Mouse (Mus musculus) ES-Bruce4 (cell line): ENCODE measurements around the gene Sik3.

Experiments
- CTCF ChIP-seq: IDR thresholded peaks from one replicate; pipeline ENCODE4 v1.8.1; 2011; ENCODE audit warnings: low read depth, low read length
- EP300 ChIP-seq: IDR thresholded peaks from 2 replicates; pipeline ENCODE4 v1.6.1; 2011; ENCODE audit warnings: low read depth, low read length; ENCODE audit not compliant: insufficient read depth
- POLR2A ChIP-seq: IDR thresholded peaks from one replicate; pipeline ENCODE4 v1.8.1; 2011; ENCODE audit warnings: low read length; ENCODE audit not compliant: insufficient read depth

DNA sequence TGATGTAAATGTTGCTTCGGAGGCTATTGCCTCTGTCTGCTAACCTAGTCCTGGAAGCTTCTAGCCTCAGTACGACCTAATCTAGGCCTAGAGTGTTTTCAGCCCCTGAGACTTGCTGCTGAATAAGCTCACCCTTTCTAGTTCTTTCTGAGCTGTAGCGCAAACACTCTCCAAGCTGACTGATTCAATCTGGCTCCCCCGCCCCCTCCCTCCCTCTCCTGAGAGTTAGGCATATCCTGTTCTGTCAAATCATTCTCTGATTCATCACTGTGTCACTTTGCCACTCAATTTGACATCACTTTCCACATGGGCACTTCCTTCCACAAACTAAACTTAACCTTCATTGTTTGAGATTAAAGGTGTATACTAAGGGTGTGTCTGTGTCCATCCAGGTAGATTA lies 164.0 kb downstream of the Sik3 start:
- no peak for TF ChIP-seq CTCF
- no peak for TF ChIP-seq POLR2A
- TF ChIP-seq EP300, result no peak
